Mouse (Mus musculus) left cerebral cortex, postnatal 14 days (tissue): ENCODE data around the gene Styk1. TPM values are rescaled to one million over a fixed set of nuclear protein-coding genes. Genes with fewer than 3 reads are reported as not detected.
A peak's percentile ranks its signal among the peaks of the same experiment; 100 is the strongest.
"Not testable (repeated sequence)": the region's sequence is repeated elsewhere in the genome, so short reads cannot be mapped to it uniquely, and the experiment has no call there.

Experiments used
- DNase-seq, 2 experiments: peaks; one replicate each; pipeline ENCODE4 v3.0.0; 2021 to 2022; ENCODE audit warnings: low spot score in 2 of 2, mixed read lengths in 1 of 2
- intact Hi-C: fragments of 180-260 bp; cut with DNase I; formaldehyde crosslinking; loops from one replicate; pipeline ENCODE4 v1.15.1; 2025
- total RNA-seq, 2 experiments: library from RNA; stranded (reverse); gene quantifications; 2 replicates each; pipeline ENCODE4 v1.2.3; 2021

The Styk1 gene
- total RNA-seq, 2 experiments from 2014 or later: 0.23 to 0.53 TPM

- intact Hi-C loops: no loop called here
- DNase-seq: no peak
Observed at GRCm38 (mm10) chr6:131298531-131298930, 54.9 kb downstream of the Styk1 start.

- intact Hi-C loops: loop anchor here (2.0 to 5.0 kb wide), 2 partner anchors 16 to 123 kb away; no protein-coding TSS in a partner anchor
- no peak for DNase-seq
Observed at GRCm38 (mm10) chr6:131294435-131295112, 58.8 kb downstream of the Styk1 start.

GRCm38 (mm10) chr6:131293916-131294315 lies 59.5 kb downstream of the Styk1 start:
- DNase-seq: no peak
- intact Hi-C loops: loop anchor here (2.0 to 5.0 kb wide), 2 partner anchors 17 to 123 kb away; no protein-coding TSS in a partner anchor

- intact Hi-C loops: loop anchor here (5.0 kb wide), 1 partner anchor 124 kb away; no protein-coding TSS in a partner anchor
- peak; percentile 80 to 92 for DNase-seq
Observed at GRCm38 (mm10) chr6:131292991-131293788, 60.2 kb downstream of the Styk1 start, which contains the start of gene Magohb. Gene Magohb, minus strand, starts transcription at chr6:131293244.

GRCm38 (mm10) chr6:131292276-131292990 lies 61.0 kb downstream of the Styk1 start:
- intact Hi-C loops: loop anchor here (5.0 kb wide), 1 partner anchor 125 kb away; no protein-coding TSS in a partner anchor
- DNase-seq: peak; percentile 9 to 37

GRCm38 (mm10) chr6:131290430-131290829 lies 63.0 kb downstream of the Styk1 start:
- intact Hi-C loops: loop anchor here (5.0 kb wide), 1 partner anchor 127 kb away; no protein-coding TSS in a partner anchor
- DNase-seq: peak; percentile 19 to 35

- intact Hi-C loops, DNase-seq: not testable (repeated sequence)
Observed at GRCm38 (mm10) chr6:131278160-131278559, 75.2 kb downstream of the Styk1 start.

- DNase-seq: no peak
- intact Hi-C loops: no loop called here
Observed at GRCm38 (mm10) chr6:131276659-131277058, 76.7 kb downstream of the Styk1 start.

GRCm38 (mm10) chr6:131272311-131272710 lies 81.1 kb downstream of the Styk1 start:
- DNase-seq: no peak
- intact Hi-C loops: no loop called here

- intact Hi-C loops: no loop called here
- no peak for DNase-seq
Observed at GRCm38 (mm10) chr6:131270312-131270711, 83.1 kb downstream of the Styk1 start.

GRCm38 (mm10) chr6:131269599-131269998 lies 83.8 kb downstream of the Styk1 start:
- intact Hi-C loops: no loop called here
- no peak for DNase-seq

GRCm38 (mm10) chr6:131264175-131264574 lies 89.2 kb downstream of the Styk1 start:
- intact Hi-C loops: no loop called here
- no peak for DNase-seq

- intact Hi-C loops: no loop called here
- no peak for DNase-seq
Observed at GRCm38 (mm10) chr6:131262778-131263177, 90.6 kb downstream of the Styk1 start.

- intact Hi-C loops: no loop called here
- DNase-seq: no peak
Observed at GRCm38 (mm10) chr6:131262009-131262408, 91.4 kb downstream of the Styk1 start.

Other genes with a start within 250 kb of the Styk1 start
- gene Klra2, start 106.2 kb downstream of the Styk1 start, total RNA-seq: under 1 TPM in 1 of 2 experiments, not detected in 1; 0.21 TPM
- 10 to 100 TPM; 10.3 to 14.0 TPM for gene Magohb, start 60.4 kb downstream of the Styk1 start, total RNA-seq
- 10 to 100 TPM; 72.4 to 73.6 TPM for gene Ybx3, start 34.9 kb upstream of the Styk1 start, total RNA-seq
- not detected for gene 5430401F13Rik, start 132.8 kb upstream of the Styk1 start, total RNA-seq
- not detected for gene Gm6619, start 132.8 kb upstream of the Styk1 start, total RNA-seq